Mouse (Mus musculus): ENCODE data around the gene Rack1. TPM values are rescaled to one million over a fixed set of nuclear protein-coding genes. Genes with fewer than 3 reads are reported as not detected.

The Rack1 gene
- polyA plus RNA-seq, 1 experiment: 2,313 TPM

- no peaks in the 10 kb centered on the region; the same call in 1 of the 2 replicates for H3K4me1 ChIP-seq (ENCODE audit: control insufficient read depth, insufficient read depth, low read length)
- peak overlapping the region; percentile 70 for H3K4me3 ChIP-seq (replicated peaks; ENCODE audit: control insufficient read depth, low read depth, low read length)
- H3K27ac ChIP-seq (ENCODE audit: control insufficient read depth, insufficient read depth, low read depth, low read length, poor library complexity): peak overlapping the region; percentile 18
- TF ChIP-seq POLR2A (IDR thresholded peaks at IDR 0.05; ENCODE audit: borderline replicate concordance, control insufficient read depth, low read depth, low read length) (peak; percentile 48; the same call in 1 of the 2 replicates), CTCF (IDR thresholded peaks at IDR 0.05; ENCODE audit: control insufficient read depth, insufficient read depth, low read length) (peak; percentile 35; the same call in 1 of the 2 replicates)
- WGBS: under 1% methylated on average over 31 of the region's 31 CpGs
Observed at GRCm38 (mm10) chr11:48853474-48854180, 53.5 kb downstream of the Rack1 start.

Other genes starting within 250 kb of the Rack1 start
- 39.7 and 51.0 TPM in 2 replicates for gene Trim41, start 17.0 kb downstream of the Rack1 start, polyA plus RNA-seq (2011; ENCODE audit: insufficient read depth, insufficient read length, low replicate concordance, missing spikeins)
- 8.4 and 14.4 TPM in 2 replicates for gene Trim7, start 25.8 kb downstream of the Rack1 start, polyA plus RNA-seq (2011; ENCODE audit: insufficient read depth, insufficient read length, low replicate concordance, missing spikeins)
- gene Gm12184, start 26.3 kb downstream of the Rack1 start, polyA plus RNA-seq (2011; ENCODE audit: insufficient read depth, insufficient read length, low replicate concordance, missing spikeins): 43.1 and 76.8 TPM in 2 replicates
- 15.8 and 21.3 TPM in 2 replicates for gene Irgm1, start 71.4 kb downstream of the Rack1 start, polyA plus RNA-seq (2011; ENCODE audit: insufficient read depth, insufficient read length, low replicate concordance, missing spikeins)
- 2.0 TPM in 1 of 2 replicates, not detected in the other for gene Gm5431, start 101.9 kb downstream of the Rack1 start, polyA plus RNA-seq (2011; ENCODE audit: insufficient read depth, insufficient read length, low replicate concordance, missing spikeins)
- gene Psme2b, start 145.9 kb downstream of the Rack1 start, polyA plus RNA-seq (2011; ENCODE audit: insufficient read depth, insufficient read length, low replicate concordance, missing spikeins): 16.9 and 66.0 TPM in 2 replicates
- 0.88 and 2.1 TPM in 2 replicates for gene Olfr56, start 178.6 kb downstream of the Rack1 start, polyA plus RNA-seq (2011; ENCODE audit: insufficient read depth, insufficient read length, low replicate concordance, missing spikeins)
- 5.1 and 7.9 TPM in 2 replicates for gene 9930111J21Rik1, start 179.1 kb downstream of the Rack1 start, polyA plus RNA-seq (2011; ENCODE audit: insufficient read depth, insufficient read length, low replicate concordance, missing spikeins)
- not detected in 2 replicates for gene Gm12185, start 191.9 kb downstream of the Rack1 start, polyA plus RNA-seq (2011; ENCODE audit: insufficient read depth, insufficient read length, low replicate concordance, missing spikeins)
- 7.3 and 8.9 TPM in 2 replicates for gene Tgtp1, start 193.8 kb downstream of the Rack1 start, polyA plus RNA-seq (2011; ENCODE audit: insufficient read depth, insufficient read length, low replicate concordance, missing spikeins)

Data from bone marrow, adult 2 months (tissue).